Mouse (Mus musculus): ENCODE measurements at regions not wholly inside any gene's neighbourhood (a gene's known extent, or its start where the extent isn't known, plus 50 kb on each side); places are given as distances from the start of the nearest gene placed in this dataset.
"Not testable (repeated sequence)": the region's sequence is repeated elsewhere in the genome, so short reads cannot be mapped to it uniquely, and the experiment has no call there.

DNA sequence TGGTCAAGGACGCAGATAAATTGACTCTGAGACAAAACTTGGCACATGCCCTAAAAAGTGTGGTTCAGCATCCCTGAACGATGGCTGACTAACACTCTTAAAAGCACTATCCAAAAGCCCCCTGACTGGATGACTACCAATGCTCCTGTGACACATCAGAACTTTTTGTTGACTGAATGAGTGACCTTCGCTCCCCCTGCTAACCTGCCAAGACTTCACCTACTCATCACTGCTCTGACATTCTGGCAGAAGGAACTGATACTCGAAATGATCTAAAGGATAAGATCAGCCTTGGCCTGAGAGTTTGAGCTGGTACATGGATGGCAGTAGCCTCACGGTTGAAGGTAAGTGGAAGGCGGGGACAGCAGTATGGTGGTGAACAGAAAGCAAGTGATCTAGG is 62.4 kb upstream of the Tgm3 start:
- DNase-seq (ENCODE audit: low read depth, low spot score), result not testable (repeated sequence)

DNA sequence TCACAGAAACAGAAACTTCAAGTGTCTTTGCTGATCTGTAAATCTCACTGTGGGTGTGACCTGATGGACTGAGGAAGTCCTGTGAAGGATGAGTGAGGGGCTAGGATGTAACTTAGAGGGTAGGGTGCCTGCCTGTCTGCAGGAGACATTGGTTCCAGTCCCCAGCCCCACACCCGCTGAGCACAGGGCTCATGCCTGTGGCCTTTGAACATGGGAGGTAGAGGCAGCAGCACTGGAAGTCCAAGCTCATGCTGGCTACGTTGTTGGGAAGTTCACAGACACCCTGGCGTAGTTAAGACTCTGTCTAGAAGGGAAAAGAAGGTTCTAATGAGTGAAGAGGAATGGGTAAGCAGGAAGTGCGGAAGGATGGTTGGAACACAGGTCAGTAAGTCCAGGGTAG is 59.7 kb upstream of the Tgm3 start:
- no peak for DNase-seq (ENCODE audit: low read depth, low spot score)

DNA sequence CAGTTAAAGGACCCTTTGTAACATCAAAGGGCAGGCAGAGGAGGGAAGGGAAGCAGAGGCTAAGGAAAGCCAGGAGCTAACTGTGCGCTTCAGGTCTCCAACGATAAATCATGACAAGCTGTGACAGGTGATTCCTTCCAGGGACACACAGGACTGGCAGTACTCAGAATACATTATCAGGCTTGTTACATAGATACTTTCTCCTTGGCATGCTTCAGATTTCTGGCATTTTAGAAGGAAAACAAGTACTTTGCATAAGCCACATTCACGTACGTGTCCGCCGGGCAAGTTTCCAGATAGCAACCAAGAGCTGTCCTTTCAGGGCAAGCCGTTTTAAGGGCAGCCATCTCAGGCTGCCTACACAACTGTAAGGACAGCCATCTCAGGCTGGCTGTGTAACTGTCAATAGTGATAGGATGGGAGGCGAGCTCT is 56.9 kb upstream of the Tgm3 start:
- peak; percentile 40 for DNase-seq (ENCODE audit: low read depth, low spot score)

DNA sequence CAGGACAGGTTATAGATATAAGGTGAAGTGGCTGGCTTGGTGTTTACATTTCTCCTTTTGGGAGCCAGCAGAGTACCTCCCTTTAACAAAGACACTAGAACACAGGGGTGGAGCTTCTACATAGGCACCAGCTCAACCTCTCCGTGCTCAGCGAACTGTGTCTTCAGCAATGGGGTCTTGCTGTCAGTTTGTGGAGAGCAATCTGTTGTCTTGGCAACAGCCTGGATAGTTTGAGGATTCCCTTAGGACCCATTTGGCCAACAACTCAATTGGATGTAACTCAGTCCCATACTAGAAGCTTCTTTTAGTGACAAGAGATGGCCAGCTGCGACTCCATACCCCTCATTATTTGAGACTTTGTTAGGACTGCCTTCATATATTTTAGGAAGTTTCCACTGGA is 54.0 kb upstream of the Tgm3 start:
- DNase-seq (ENCODE audit: low read depth, low spot score), result no peak

DNA sequence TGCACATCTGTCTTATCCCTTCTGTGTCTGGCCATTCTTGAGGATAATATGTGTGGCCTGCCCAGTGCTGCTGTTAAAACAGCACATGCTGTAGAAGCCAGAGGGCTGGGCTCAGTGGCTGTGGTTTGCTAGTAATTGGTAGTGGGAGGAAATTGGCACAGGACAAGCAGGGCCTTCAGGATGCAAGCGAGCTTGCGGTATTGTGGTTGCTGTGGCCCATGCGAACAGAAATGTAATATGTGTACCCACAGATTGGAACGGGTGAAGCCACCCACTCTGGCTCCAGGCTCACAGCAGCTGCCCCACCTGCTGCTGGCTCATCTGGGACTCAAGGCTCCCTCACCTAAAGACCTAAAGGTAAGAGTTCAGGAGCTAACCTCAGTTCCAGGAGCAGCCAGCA is 51.8 kb upstream of the Tgm3 start:
- no peak for DNase-seq (ENCODE audit: low read depth, low spot score)

- DNase-seq (ENCODE audit: low read depth, low spot score), result no peak
Measured at GRCm38 (mm10) chr2:129961522-129961921, 50.6 kb upstream of the Tgm3 start.

All from forelimb bud, embryonic 11.5 days (tissue).